Mouse (Mus musculus): Measurements from ENCODE around the gene Rdx. TPM values are rescaled to one million over a fixed set of nuclear protein-coding genes. Genes with fewer than 3 reads are reported as not detected.

The Rdx gene
- polyA plus RNA-seq, 1 experiment from 2014 or later = 119 TPM

GRCm38 (mm10) chr9:52028521-52029405 lies 18.2 kb upstream of the Rdx start:
- Histone ChIP-seq H3K27ac (peak overlapping the region; percentile 13; the same call in 1 of the 2 replicates), H3K9ac (no peak overlapping the region), H3K4me2 (no peak overlapping the region), H3K27me3 (no peaks in the 10 kb centered on the region), H3K9me3 (replicated peaks) (no peaks in the 10 kb centered on the region), H3K4me1 (peaks cover 7% of the 10 kb centered on the region; the same call in 1 of the 2 replicates), H3K4me3 (replicated peaks) (no peak overlapping the region), H3K36me3 (no peaks in the 10 kb centered on the region)
- 59% methylated on average over 9 of the region's 9 CpGs for WGBS
- no peak for ATAC-seq (replicated peaks; ENCODE audit: low FRiP score)

GRCm38 (mm10) chr9:52031501-52031900 lies 15.5 kb upstream of the Rdx start:
- Histone ChIP-seq H3K9ac (no peak overlapping the region), H3K9me3 (replicated peaks) (no peaks in the 10 kb centered on the region), H3K4me2 (no peak overlapping the region), H3K4me3 (replicated peaks) (no peak overlapping the region), H3K4me1 (peaks cover 7% of the 10 kb centered on the region; the same call in 1 of the 2 replicates), H3K27me3 (no peaks in the 10 kb centered on the region), H3K36me3 (no peaks in the 10 kb centered on the region), H3K27ac (no peak overlapping the region)
- 58% methylated on average over 2 of the region's 2 CpGs for WGBS
- no peak for ATAC-seq (replicated peaks; ENCODE audit: low FRiP score)

DNA sequence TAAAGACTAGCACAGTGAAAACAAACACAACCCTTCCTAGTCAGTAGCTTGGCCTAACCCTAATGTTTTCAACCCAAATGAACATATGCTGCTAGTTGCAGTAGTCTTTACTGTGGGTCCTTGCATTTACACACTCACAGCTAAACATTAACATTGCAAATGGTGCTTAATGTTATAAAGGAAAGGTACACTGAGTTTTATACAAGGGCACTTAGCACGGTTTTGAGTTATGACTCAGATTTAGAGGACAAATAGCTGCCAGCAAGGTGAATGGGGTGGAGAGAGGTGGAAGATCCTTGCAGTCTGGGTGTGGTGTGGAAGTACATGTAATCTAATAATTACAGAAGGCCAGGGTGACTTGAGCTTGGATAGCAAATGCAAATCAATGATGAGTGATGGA lies 9.5 kb upstream of the Rdx start:
- 80% methylated on average over 1 of the region's 1 CpGs for WGBS
- Histone ChIP-seq H3K36me3 (no peaks in the 10 kb centered on the region), H3K27ac (no peak overlapping the region), H3K27me3 (no peaks in the 10 kb centered on the region), H3K9me3 (replicated peaks) (no peaks in the 10 kb centered on the region), H3K9ac (no peak overlapping the region), H3K4me2 (no peak overlapping the region), H3K4me3 (replicated peaks) (no peak overlapping the region), H3K4me1 (no peaks in the 10 kb centered on the region)
- no peak for ATAC-seq (replicated peaks; ENCODE audit: low FRiP score)

- Histone ChIP-seq H3K9me3 (replicated peaks) (no peaks in the 10 kb centered on the region), H3K9ac (no peak overlapping the region), H3K36me3 (no peaks in the 10 kb centered on the region), H3K4me3 (replicated peaks) (no peak overlapping the region), H3K4me2 (no peak overlapping the region), H3K27ac (no peak overlapping the region), H3K4me1 (peaks cover 2% of the 10 kb centered on the region; the same call in 1 of the 2 replicates), H3K27me3 (no peaks in the 10 kb centered on the region)
- 76% methylated on average over 2 of the region's 2 CpGs for WGBS
- no peak for ATAC-seq (replicated peaks; ENCODE audit: low FRiP score)
These were observed 5.3 kb upstream of the Rdx start for GRCm38 (mm10) chr9:52041657-52042056.

- H3K4me2 ChIP-seq = peak overlapping the region; percentile 63
- H3K4me3 ChIP-seq (replicated peaks) = peak overlapping the region; percentile 93
- no peaks in the 10 kb centered on the region for H3K9me3 ChIP-seq (replicated peaks)
- H3K4me1 ChIP-seq = peaks cover 25% of the 10 kb centered on the region
- peak overlapping the region; percentile 99 for H3K27ac ChIP-seq
- no peak for ATAC-seq (replicated peaks; ENCODE audit: low FRiP score)
- H3K9ac ChIP-seq = peak overlapping the region; percentile 99; the same call in 1 of the 2 replicates
- no peaks in the 10 kb centered on the region for H3K27me3 ChIP-seq
- no peaks in the 10 kb centered on the region for H3K36me3 ChIP-seq
- WGBS = 19% methylated on average over 5 of the region's 5 CpGs
These were observed 287 bp upstream of the Rdx start for GRCm38 (mm10) chr9:52046686-52047085.

GRCm38 (mm10) chr9:52047821-52048649 lies 1.1 kb downstream of the Rdx start:
- no peaks in the 10 kb centered on the region for H3K27me3 ChIP-seq
- ATAC-seq (replicated peaks; ENCODE audit: low FRiP score) = peak; percentile 94
- H3K9me3 ChIP-seq (replicated peaks) = no peaks in the 10 kb centered on the region
- H3K27ac ChIP-seq = peak overlapping the region; percentile 99
- peaks cover 31% of the 10 kb centered on the region for H3K4me1 ChIP-seq
- H3K4me3 ChIP-seq (replicated peaks) = peak overlapping the region; percentile 93
- peak overlapping the region; percentile 63 for H3K4me2 ChIP-seq
- H3K9ac ChIP-seq = peak overlapping the region; percentile 99
- no peaks in the 10 kb centered on the region for H3K36me3 ChIP-seq
- under 1% methylated on average over 105 of the region's 118 CpGs for WGBS

- Histone ChIP-seq H3K9ac (peak overlapping the region; percentile 99), H3K27ac (peak overlapping the region; percentile 99), H3K4me1 (peaks cover 31% of the 10 kb centered on the region), H3K9me3 (replicated peaks) (no peaks in the 10 kb centered on the region), H3K36me3 (no peaks in the 10 kb centered on the region), H3K4me2 (peak overlapping the region; percentile 63), H3K27me3 (no peaks in the 10 kb centered on the region), H3K4me3 (replicated peaks) (peak overlapping the region; percentile 93)
- peak; percentile 73 for ATAC-seq (replicated peaks; ENCODE audit: low FRiP score)
- WGBS = under 1% methylated on average over 60 of the region's 60 CpGs
These were observed 1.7 kb downstream of the Rdx start for GRCm38 (mm10) chr9:52048650-52049081.

- H3K4me1 ChIP-seq = peaks cover 31% of the 10 kb centered on the region
- peak overlapping the region; percentile 63 for H3K4me2 ChIP-seq
- H3K9ac ChIP-seq = peak overlapping the region; percentile 99
- H3K36me3 ChIP-seq = no peaks in the 10 kb centered on the region
- no peaks in the 10 kb centered on the region for H3K27me3 ChIP-seq
- peak overlapping the region; percentile 93 for H3K4me3 ChIP-seq (replicated peaks)
- H3K9me3 ChIP-seq (replicated peaks) = no peaks in the 10 kb centered on the region
- WGBS = 2% methylated on average over 3 of the region's 3 CpGs
- no peak overlapping the region for H3K27ac ChIP-seq
- no peak for ATAC-seq (replicated peaks; ENCODE audit: low FRiP score)
These were observed 2.6 kb downstream of the Rdx start for GRCm38 (mm10) chr9:52049605-52050004.

- peaks cover 31% of the 10 kb centered on the region for H3K4me1 ChIP-seq
- H3K36me3 ChIP-seq = no peaks in the 10 kb centered on the region
- H3K9me3 ChIP-seq (replicated peaks) = no peaks in the 10 kb centered on the region
- H3K9ac ChIP-seq = no peak overlapping the region
- peak overlapping the region; percentile 93 for H3K4me3 ChIP-seq (replicated peaks)
- no peak for ATAC-seq (replicated peaks; ENCODE audit: low FRiP score)
- WGBS = 36% methylated on average over 2 of the region's 2 CpGs
- H3K27ac ChIP-seq = no peak overlapping the region
- no peaks in the 10 kb centered on the region for H3K27me3 ChIP-seq
- H3K4me2 ChIP-seq = peak overlapping the region; percentile 63
These were observed 3.4 kb downstream of the Rdx start for GRCm38 (mm10) chr9:52050361-52050760.

GRCm38 (mm10) chr9:52052221-52052620 lies 5.2 kb downstream of the Rdx start:
- H3K9ac ChIP-seq = no peak overlapping the region
- 80% methylated on average over 1 of the region's 1 CpGs for WGBS
- H3K27ac ChIP-seq = no peak overlapping the region
- no peaks in the 10 kb centered on the region for H3K9me3 ChIP-seq (replicated peaks)
- H3K27me3 ChIP-seq = no peaks in the 10 kb centered on the region
- no peak overlapping the region for H3K4me2 ChIP-seq
- H3K36me3 ChIP-seq = no peaks in the 10 kb centered on the region
- no peak overlapping the region for H3K4me3 ChIP-seq (replicated peaks)
- peaks cover 28% of the 10 kb centered on the region for H3K4me1 ChIP-seq
- ATAC-seq (replicated peaks; ENCODE audit: low FRiP score) = no peak

- no peak for ATAC-seq (replicated peaks; ENCODE audit: low FRiP score)
- H3K4me3 ChIP-seq (replicated peaks) = no peak overlapping the region
- H3K9ac ChIP-seq = no peak overlapping the region
- H3K27me3 ChIP-seq = no peaks in the 10 kb centered on the region
- H3K4me1 ChIP-seq = peaks cover 29% of the 10 kb centered on the region
- no peaks in the 10 kb centered on the region for H3K9me3 ChIP-seq (replicated peaks)
- no peak overlapping the region for H3K27ac ChIP-seq
- 79% methylated on average over 3 of the region's 3 CpGs for WGBS
- H3K36me3 ChIP-seq = no peaks in the 10 kb centered on the region
- H3K4me2 ChIP-seq = no peak overlapping the region
These were observed 8.3 kb downstream of the Rdx start for GRCm38 (mm10) chr9:52055313-52055712.

- WGBS = 57% methylated on average over 2 of the region's 2 CpGs
- no peaks in the 10 kb centered on the region for H3K27me3 ChIP-seq
- peaks cover 30% of the 10 kb centered on the region for H3K36me3 ChIP-seq
- H3K9me3 ChIP-seq (replicated peaks) = no peaks in the 10 kb centered on the region
- no peak overlapping the region for H3K27ac ChIP-seq
- no peak overlapping the region for H3K4me3 ChIP-seq (replicated peaks)
- no peak for ATAC-seq (replicated peaks; ENCODE audit: low FRiP score)
- peaks cover 20% of the 10 kb centered on the region for H3K4me1 ChIP-seq
- H3K9ac ChIP-seq = no peak overlapping the region
- no peak overlapping the region for H3K4me2 ChIP-seq
These were observed 12.8 kb downstream of the Rdx start for GRCm38 (mm10) chr9:52059788-52060187.

Measured in kidney, embryonic 15.5 days (tissue).